Mouse (Mus musculus): ENCODE results near the gene Dhx15.

Gene Dhx15

DNA sequence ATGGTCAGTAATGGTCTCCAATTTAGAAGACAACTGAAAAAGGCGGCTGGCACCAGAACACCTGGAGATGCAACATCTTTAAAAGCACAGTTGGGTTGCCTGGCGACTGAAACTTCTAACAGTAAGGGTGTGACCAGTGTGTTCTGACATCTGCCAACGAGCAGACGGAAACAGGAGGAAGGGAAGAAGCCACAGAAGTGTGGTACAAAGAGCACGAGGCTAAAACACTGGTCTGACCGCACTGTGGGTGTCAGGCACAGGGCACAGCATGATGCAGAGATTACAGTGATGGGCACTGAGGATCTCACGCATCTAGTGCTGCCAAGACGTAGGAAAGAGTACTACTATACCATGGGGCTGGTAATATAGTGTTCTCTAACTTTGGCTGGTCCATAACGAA is 48.4 kb downstream of the Dhx15 start:
- DNase-seq = no peak

DNA sequence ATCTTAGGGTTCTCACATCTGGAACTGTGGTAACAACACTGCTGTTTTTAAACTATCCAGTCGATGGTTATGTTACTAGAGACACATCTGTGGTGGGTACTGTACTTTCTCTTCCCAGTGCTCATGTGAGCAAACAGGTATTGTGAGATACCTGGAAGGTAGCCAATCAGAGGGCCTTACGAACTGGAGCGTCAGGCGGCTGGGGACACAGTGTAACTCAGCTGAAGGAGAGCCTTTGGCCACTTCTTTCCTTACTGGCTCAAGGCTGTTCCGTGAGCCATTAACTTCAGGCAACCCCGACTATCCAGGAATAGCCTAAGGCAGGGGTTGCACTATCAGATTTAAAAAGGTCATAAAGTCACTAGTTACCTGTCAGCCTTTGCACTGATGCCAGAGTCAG is 51.5 kb downstream of the Dhx15 start:
- no peak for DNase-seq

DNA sequence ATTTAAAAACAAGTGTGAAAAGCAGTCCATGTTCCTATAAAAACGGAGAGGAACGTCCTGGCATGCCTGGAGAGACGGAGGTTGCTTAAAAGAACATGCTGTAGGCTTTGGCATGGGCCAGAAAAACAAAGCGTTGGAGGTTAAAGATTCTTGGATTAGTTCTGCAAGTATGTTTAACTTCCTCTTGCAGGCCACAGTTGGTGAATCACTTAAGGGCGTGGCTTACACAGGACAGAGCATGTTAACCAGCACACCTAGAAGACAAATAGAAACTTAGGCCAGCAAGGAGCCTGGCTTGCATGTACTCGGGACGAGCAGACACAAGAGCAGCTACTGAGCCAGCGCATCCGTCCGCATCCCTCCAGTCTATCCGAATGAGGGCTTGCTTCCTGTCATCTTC is 52.2 kb downstream of the Dhx15 start:
- DNase-seq = no peak

DNA sequence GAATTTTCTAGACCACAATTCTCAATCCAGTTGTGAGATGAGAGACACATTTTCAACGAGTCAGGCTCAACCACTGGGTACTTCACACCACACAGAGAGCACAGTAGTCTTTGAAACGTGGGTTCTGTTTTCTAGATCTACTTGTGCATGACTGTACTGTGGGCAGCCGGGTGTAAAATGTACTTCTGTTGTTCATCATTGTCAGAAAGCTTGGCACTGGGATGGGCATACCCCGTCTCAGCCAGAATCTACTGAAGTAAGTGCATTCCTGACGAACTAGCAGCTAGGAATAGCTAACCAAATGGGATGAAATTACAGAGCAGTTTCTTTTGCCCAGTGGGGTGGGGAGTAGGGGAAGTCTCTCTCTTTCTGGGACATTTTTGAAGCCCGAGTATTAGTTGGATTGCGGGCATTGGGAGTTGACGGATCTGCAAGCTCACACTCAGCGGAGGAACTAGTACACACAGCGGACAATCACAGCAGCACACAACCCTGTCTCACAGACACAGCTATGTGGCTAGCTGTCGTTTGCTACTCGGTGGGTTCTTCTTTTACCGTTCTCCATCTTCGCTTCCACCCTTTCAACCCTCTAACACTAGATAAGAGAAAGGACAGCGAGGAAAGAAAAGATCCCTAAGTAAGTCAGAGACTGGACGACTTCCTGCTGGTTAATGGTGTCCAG is 54.7 kb downstream of the Dhx15 start:
- no peak for DNase-seq

DNA sequence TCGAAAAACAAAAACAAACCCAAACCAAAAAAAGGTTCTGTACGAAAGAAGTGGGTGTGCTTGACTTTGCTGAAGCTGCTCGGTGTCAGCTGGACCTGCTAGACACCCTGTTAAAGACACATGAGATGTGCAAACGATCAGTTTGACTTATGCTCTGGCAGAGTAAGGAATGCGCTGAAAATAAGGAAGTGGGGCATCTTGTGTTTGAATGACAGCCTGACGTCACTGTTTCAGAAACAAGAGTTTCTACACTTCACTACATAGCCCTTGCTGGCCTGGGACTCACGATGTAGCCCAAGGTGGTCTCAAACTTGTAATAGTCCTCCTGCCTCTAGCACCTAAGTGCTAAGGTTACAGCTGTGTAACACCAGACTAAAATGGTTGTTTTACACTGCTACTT is 57.5 kb downstream of the Dhx15 start:
- DNase-seq = no peak

DNA sequence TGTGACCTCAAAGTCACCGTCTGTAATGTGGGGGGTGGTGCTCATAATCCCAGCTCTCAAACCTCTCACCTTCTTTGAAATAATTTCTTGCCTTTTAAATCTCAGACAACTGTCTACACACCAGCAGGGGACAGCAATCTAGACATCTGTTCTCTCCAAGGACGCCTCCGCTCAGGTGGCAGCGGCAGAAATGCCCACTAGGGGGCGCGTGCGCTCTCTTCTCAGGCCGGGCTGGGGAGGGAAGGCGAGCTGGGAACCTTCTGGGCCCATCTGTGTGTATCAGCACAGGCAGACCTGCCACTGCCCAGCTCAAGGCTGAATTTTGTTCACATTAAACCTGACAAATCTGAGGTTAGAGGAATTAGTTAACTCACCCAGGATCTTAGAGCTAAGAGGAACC is 58.2 kb downstream of the Dhx15 start:
- peak; percentile 79 for DNase-seq

DNA sequence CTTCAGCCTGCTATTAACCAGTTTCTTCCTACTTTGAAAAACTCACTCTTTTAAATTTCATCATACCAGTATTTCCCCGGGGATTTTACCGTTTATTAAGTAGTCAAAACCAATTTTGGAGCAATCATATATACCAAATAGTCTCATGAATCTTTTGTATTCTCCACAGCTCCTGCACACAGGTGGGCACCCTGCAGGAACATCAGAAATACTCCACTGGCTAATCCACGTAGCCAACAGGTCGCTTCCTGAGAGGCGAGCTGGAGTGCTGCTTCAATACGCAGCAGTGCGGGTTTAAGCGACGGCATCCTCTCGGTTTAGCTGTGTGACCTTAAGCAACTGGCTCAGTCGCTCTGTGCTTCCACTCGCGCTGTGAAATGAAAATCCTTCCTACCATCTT is 58.9 kb downstream of the Dhx15 start:
- DNase-seq = no peak

DNA sequence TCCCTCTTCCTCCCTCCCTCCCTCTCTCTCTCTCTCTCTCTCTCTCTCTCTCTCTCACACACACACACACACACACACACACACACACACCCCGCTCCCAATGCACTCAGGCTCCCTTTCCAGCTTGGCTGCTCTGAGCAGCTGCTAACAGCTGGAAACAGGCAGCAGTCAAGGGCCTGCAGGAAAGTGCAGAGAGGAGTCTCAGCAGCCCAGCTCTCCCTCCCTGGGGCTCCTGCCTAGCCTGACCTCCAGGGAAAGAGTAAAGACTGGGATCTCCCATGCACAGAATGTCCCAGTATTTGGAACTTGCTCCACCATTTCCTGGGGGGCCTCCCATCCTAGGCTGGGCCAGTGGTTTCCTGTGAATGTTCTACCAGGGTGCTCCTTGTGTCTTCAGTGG is 59.8 kb downstream of the Dhx15 start:
- DNase-seq = no peak

DNA sequence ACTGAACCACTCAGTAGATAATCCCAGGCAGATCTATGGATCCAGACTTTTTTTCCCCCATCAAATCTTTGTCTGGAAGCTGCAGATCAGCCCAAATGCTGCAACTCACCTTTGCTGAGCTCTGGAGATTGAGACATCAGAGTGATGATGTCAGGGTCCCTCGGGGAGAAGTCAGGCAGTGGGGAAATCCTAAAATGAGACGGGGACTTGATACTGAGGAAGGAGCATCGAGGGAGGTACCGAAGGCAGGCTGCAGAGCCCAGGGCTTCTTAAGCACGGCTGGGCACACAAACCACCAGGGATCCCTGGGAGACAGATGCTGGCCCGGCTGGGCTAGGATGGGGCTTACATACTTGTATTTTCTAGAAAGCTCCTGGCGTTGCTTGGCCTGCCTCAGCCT is 64.1 kb downstream of the Dhx15 start:
- DNase-seq = no peak

DNA sequence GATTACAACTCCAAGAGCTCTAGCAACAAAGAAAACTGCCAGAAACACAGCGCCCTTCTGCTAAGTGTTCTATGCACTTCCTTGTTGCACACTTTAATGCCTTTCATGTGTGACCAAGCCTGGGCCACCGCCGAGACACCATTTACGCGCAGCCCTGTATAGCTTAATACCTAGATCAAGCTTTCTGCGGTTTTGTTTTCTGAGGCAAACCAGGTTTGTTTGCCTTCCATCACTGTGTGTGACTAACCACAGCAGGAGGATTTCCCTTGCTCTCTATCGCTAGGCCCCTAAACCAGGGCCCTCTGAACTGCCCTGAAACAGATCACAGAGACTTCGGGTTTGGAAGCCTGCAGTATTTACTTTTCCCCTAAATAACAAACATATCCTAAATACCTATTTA is 64.5 kb downstream of the Dhx15 start:
- no peak for DNase-seq

DNA sequence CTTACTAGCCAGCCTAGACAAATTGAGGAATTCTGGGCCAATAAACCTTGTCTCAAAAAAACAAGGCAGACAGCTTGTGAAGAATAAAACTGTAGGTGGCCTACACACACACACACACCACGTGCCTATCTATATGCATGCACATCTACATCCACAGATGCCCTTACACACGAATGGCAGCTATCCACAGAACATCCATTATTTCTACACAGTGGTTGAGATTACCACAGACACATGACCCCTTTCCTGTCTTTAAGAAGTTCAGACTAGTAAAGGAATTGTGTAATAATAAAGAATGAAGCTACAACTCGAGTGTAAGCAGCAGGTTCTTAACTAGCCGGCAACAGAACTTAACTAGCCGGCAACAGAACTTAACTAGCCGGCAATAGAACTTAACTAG is 68.2 kb downstream of the Dhx15 start:
- DNase-seq = no peak

DNA sequence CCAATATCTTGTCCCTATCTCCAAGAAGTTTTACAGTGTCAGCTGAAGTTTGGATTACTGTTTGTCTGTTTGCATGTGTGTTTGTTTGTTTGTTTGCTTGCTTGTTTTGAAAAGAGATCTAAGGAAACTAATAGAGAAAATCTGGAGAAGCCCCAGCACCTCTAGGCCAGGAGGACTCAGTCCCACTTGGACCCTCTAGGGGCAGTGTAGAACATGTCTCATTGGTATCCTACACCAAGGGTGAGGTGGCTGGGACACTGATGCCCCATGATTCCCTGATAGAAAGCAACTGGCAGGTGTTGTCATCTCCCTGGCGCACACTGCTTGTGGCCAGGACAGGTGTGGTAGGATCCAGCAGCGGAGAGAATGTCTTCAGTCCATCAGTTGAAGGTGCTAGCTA is 70.5 kb downstream of the Dhx15 start:
- DNase-seq = peak; percentile 39

DNA sequence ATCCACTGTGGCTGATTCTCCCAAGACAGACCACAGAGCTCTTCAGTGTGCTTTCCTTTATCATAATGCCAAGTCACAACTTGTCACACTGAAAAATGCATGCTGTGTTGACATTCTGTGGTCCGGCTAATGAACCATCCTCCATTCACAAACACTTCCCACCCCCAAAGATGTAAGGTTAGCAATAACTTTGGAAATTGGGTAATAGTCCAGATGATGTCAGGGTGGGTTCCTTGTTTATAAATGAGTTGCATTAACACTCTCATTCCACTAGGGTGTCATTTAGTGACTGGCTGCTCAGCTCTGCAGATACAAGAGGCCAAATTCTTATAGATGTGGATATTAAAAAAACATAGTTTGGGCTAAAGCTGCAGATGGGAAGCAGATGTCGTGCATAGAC is 71.1 kb downstream of the Dhx15 start:
- DNase-seq = no peak

DNA sequence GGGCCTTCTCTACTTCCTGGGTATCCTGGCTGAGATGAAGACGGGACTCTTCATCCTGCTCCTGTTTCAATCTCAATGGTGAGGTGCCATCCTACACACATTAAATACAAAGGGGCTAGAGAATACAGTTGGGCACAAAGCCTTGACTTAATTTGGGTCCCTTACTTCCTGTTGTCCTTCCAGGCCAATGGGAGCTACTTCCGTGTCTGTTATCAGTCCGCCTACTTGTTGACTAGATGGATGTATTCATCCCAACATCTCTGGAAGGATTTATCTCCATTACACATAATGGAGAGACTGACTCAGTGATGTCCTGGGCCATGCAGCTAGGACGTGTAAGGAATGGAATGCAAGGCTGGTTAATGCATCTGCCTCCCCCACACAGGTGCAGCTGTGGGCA is 72.5 kb downstream of the Dhx15 start:
- no peak for DNase-seq

DNA sequence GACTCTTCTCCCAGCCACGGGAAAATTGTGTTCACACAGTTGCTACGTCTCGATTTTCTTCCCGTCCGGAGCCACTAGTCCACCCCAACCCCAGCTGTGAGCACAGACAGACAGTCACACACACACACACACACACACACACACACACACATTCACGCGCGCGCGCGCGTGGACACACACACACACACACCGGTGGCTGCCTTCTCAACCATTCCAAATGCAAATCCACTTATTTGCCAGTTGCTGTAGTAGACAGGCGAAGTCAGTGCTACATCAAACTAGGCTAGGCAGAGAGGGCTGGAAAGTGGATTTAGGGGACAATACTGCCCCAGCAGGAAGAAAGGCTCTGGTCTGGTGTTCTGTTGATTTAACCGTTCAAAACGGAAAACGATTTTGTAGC is 73.9 kb downstream of the Dhx15 start:
- DNase-seq = peak; percentile 17

DNA sequence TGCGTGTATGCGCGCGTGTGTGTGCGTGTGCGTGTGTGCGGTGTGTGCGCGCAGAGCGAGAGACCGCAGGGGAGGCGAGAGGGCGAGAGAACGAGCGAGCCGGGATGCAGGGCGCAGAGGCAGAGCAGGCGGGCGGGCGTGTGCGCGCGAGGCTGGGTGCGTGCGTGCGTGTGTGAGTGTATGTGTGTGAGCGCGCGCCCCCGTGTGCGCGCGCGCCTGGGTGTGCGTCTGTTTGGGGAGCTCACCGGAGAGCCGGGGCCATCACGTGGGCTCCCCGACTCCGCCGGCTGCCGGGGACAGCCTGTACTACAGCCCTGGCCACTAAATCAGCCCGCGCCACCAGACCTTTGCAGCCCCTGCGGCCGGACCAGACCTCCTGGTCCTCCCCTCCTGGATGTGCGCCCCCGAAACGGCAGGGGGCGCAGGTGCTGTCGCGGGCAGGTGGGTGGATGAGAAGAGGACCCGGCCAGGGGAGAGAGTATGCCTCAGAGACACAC is 74.4 kb downstream of the Dhx15 start:
- peak; percentile 81 for DNase-seq

DNA sequence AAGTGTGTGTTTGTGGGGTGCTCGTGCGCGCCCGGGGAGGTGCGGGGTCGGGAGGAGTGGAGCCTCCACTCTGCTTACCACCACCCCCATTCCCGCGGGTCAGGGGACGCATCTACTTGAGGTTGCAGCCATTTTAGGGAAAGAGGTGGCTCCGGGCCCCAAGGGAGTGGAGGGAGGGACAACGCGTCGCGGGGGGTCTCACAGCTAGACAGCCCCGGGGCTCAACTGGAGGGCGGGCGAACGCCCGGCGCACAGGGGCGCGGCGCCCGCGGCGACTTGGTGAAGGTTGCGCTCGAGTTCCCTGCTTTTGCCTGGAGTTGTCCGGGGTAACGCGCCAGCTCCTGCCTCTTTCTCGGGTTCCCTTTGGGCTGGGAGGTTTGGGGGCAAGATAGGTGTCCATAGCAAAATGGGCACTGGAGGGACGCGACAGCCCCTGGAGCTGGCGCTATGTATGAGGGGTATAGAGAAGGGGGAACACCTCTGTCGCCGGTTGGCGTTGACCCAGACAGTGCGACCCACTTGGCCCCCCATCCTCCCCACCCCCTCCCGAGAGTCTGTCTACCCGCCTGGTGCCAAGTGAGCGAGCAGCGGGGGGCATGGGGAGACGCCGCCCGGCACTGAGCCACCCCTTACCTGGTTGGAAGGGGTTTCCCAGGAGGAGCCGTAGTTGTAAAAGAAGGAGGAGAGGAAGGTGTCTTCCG is 75.4 kb downstream of the Dhx15 start:
- peak; percentile 36 for DNase-seq

DNA sequence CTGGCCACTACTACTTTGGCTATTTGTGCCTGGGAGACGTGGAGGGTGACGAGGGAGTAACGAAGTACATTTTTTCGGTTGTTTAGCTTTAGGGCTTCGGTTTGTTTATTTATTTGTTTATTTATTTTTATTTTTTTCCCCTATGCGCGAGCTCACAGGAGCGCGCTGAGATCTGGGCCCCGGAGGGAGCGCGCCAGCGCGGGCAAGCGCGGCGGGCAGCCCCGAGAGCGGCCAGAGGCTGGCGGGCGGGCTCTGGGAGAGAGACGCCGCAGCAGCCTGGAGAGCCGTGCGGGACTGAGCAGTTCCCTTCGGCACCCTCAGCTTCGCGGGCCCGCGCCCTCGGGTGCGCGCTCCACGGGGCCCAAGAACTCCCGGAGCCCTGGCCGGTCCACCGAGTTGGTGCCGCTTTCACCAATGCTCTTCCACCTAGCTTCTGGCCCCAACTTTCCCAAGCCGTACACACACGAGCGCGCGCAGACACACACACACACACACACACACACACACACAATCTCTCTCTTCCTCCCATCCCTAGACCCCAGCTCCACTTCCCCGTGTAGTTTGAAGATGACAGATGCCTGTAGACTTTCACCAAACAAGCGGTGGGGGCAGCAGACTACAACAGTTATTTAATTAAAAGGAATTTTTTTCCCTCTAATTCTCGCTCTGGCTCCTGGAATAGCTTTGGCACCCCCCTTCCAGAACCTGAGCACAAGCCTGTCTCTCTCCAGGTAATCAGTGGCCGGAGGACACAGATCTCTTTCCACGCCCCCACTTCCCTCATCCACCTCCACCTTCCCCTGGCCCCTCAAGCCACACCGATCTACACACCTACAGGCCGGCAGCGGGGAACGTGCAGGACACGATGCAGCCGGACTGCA is 76.2 kb downstream of the Dhx15 start:
- peak; percentile 15 for DNase-seq

DNA sequence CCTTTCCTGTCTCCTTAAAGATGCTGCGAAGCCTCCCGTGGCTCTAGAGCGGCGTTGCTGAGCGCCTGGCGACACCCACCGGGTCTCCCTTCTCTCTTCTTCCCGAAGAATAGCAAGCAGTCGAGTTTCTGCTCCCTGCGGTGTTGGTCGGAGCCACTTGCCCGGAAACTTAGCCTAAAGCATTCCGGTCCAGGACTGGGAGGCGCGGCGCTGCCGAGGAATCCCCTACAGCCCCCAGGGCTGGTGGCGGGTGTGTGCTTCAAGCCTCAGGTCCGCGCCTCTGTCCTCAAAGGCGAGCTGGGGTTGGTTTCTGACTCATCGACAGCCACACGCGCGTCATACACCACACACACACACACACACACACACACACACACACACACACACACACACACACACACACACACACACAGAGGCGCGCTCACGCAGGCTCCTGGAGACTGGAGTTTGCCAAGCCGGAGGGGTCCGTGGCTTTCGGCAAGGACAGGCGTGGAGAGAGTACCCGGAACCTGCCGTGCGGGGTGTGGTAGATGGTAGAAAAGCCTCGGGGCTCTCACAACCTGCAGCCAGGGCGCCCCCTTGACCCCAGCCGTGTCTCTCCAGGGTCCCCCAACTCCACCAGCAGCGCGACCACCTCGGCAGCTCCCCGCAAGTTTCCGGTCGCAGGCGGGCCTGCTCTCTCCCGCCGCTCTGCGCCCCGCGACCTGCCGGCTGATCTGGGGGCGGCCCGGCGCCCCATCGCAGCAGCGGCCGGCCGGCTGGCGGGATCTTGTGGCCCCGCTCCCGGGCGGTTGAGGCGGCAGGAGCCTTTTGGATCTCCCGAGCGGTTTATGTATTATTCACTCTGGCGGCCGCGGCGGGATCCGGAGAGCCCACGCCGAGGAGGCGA is 77.1 kb downstream of the Dhx15 start:
- peak; percentile 27 for DNase-seq

DNA sequence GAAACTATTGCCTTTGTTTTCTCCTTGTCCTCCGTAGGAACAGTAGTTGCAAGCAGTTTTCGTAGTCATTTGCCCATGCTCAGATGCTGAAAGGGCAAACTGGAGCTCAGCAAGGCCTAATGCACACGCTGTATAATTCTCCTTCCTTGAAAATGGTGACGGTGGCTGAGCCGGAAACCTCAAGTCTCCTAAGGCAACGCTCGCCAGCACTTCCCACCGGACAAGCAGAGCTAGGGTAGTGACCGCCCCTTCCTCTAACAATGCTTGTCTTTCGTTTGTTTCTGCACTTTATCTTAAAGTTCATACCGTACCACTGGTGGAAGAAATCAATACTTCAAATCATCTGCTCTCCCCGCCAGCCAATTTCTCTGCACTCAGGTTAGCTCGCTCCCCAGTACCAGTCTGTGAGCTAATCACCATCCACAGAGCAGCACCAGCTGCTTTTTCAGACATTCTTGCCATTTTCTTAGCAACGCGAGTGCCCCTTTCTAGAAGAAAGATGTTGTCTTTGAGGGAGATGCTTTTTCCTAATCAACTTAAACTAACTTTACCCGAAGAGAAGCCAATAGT is 78.0 kb downstream of the Dhx15 start:
- no peak for DNase-seq

DNA sequence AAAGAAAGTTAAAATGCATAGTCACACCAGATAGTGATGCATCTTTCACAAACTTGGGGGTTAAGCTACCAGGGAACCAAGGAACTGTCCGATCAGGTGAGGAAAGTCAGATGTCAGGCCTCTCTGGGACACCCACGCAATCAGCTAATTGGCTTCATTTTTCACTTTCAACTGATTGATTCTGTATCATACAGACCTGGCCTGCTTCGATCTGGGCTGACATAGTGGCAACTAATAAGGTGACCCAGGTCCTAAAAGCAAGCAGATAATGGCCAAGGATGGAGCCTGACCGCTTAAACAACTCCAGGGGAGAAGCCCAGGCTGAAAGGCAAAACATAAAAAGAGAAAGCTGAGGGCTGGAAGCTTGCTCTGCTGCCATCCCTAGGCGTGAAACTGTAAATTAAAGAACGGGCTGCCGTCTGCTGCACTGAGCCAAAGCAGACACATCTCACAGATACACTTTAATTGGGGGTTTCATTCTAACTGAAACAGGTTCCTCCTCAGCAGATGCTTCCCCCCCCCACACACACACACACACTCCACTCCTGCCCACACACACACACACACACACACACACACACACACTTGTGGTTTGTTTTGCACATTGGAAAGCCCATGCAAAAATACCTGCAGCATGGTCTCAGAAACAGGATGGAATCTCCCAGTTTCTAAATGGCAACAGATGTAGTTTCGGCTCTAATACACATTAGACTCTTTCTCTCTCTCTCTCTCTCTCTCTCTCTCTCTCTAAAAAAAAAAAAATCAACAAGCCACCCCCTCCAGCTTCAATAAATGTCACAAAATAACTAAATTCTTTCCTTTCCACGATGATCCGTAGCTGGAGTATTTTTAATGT is 79.3 kb downstream of the Dhx15 start:
- DNase-seq = no peak

Data from thymus, postnatal 4 days (tissue).